Mouse (Mus musculus): ENCODE measurements around the gene Cep295nl. TPM values are rescaled to one million over a fixed set of nuclear protein-coding genes. Genes with fewer than 3 reads are reported as not detected.
A peak's percentile ranks its signal among the peaks of the same experiment; 100 is the strongest.

Cep295nl gene
- polyA plus RNA-seq, 1 experiment = not detected

DNA sequence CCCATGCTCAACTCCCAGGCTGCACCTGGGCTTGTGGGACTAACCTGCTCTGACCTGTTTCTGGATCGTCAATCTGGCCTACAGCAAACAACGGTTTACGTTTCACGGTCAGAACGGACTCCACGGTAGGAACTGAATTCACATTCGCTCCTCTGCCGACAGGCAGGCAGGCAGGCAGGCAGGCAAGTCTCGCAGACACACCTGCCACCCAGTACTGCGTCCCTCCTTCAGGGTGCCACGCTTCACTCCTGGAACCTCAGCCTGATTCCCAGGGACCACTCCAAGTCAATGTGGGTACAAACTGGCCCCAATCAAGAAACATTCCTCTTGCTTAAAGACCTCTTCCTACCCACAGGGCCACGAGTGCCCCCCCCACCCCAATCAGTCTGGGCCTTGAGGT is 5.6 kb upstream of the Cep295nl start:
- Histone ChIP-seq H3K4me1 (ENCODE audit: control insufficient read depth, insufficient read depth, low read length) (peaks cover 40% of the 10 kb centered on the region), H3K4me3 (ENCODE audit: insufficient read depth, low read depth, low read length) (no peak overlapping the region), H3K27ac (ENCODE audit: insufficient read depth, low read depth, low read length) (no peak overlapping the region)
- WGBS = 95% methylated on average over 12 of the region's 12 CpGs
- no peak for TF ChIP-seq CTCF (IDR thresholded peaks at IDR 0.05; ENCODE audit: insufficient read depth, low read depth, low read length)
- no peak for TF ChIP-seq POLR2A (IDR thresholded peaks at IDR 0.05; ENCODE audit: insufficient read depth, low read depth, low read length)

DNA sequence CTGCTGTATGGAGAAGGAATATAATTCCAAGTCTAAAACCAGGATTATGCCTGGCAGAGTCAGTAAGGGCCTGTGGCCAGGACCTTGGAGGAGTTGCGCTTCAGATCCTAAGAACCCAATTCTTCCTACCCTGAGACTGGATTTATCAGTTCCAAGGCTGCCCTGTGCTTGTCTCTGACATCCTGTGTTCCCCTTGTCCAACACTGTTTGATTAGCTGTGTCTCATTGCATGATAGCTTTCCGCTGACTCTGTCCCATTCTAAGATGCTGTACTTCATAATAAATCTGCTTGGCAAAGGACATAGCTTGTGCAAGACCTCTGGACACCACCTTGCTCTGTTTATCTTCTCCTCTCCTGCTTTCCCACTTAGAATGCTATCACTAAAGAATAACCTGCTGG is 5.1 kb upstream of the Cep295nl start:
- peaks cover 40% of the 10 kb centered on the region for H3K4me1 ChIP-seq (ENCODE audit: control insufficient read depth, insufficient read depth, low read length)
- 91% methylated on average over 2 of the region's 2 CpGs for WGBS
- no peak for TF ChIP-seq CTCF (IDR thresholded peaks at IDR 0.05; ENCODE audit: insufficient read depth, low read depth, low read length)
- TF ChIP-seq POLR2A (IDR thresholded peaks at IDR 0.05; ENCODE audit: insufficient read depth, low read depth, low read length) = no peak
- H3K27ac ChIP-seq (ENCODE audit: insufficient read depth, low read depth, low read length) = no peak overlapping the region
- no peak overlapping the region for H3K4me3 ChIP-seq (ENCODE audit: insufficient read depth, low read depth, low read length)

GRCm38 (mm10) chr11:118346395-118347096 is 4.2 kb upstream of the Cep295nl start:
- H3K4me1 ChIP-seq (ENCODE audit: control insufficient read depth, insufficient read depth, low read length) = peaks cover 47% of the 10 kb centered on the region
- TF ChIP-seq CTCF (IDR thresholded peaks at IDR 0.05; ENCODE audit: insufficient read depth, low read depth, low read length) (no peak), POLR2A (IDR thresholded peaks at IDR 0.05; ENCODE audit: insufficient read depth, low read depth, low read length) (no peak)
- H3K27ac ChIP-seq (ENCODE audit: insufficient read depth, low read depth, low read length) = no peak overlapping the region
- H3K4me3 ChIP-seq (ENCODE audit: insufficient read depth, low read depth, low read length) = no peak overlapping the region
- 75% methylated on average over 8 of the region's 8 CpGs for WGBS

DNA sequence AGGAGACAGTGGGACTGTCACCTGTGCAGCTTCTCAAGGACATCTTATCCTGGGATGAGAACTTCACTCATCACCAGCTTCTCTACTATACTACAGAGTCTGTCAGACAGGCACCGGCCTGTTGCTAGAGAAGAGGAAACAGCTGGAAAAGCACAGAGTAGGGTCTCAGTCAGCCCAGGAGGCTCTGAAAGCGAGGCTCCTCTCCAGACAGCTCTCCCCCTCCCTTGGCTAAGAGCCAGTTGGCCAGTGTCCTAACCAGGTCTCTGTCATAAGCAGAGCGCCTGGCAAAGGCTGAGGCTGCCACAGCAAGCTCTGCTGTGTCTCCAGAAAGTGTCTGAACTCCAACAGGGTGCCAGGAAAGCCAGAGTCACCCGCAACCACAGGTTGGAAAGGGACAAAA is 3.4 kb upstream of the Cep295nl start:
- 60% methylated on average over 4 of the region's 4 CpGs for WGBS
- TF ChIP-seq POLR2A (IDR thresholded peaks at IDR 0.05; ENCODE audit: insufficient read depth, low read depth, low read length) (no peak), CTCF (IDR thresholded peaks at IDR 0.05; ENCODE audit: insufficient read depth, low read depth, low read length) (no peak)
- Histone ChIP-seq H3K4me1 (ENCODE audit: control insufficient read depth, insufficient read depth, low read length) (peaks cover 51% of the 10 kb centered on the region), H3K27ac (ENCODE audit: insufficient read depth, low read depth, low read length) (peak overlapping the region; percentile 51; the same call in 1 of the 2 replicates), H3K4me3 (ENCODE audit: insufficient read depth, low read depth, low read length) (no peak overlapping the region)

DNA sequence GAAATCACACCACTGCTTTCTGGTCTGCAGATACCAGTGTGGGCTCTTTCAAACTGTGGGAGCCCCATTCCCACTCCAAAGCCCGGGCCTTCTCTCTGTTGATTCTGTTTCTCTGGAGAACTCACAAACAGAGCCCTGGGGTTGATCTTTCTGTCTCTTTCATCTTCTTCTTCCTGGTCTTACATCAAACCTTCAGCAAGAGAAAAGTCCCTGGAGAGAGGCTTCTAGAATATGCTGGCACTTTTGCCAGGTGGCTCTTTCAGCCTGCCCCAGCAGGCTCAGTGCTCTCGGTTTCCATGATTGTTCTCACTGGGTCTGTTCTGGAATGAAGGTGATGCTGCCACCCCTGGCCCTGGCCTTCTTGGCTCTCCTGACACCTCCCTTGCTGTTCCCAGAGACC is 1.3 kb upstream of the Cep295nl start:
- Histone ChIP-seq H3K27ac (ENCODE audit: insufficient read depth, low read depth, low read length) (no peak overlapping the region), H3K4me3 (ENCODE audit: insufficient read depth, low read depth, low read length) (no peak overlapping the region), H3K4me1 (ENCODE audit: control insufficient read depth, insufficient read depth, low read length) (peaks cover 51% of the 10 kb centered on the region)
- 71% methylated on average over 2 of the region's 2 CpGs for WGBS
- TF ChIP-seq POLR2A (IDR thresholded peaks at IDR 0.05; ENCODE audit: insufficient read depth, low read depth, low read length) (no peak), CTCF (IDR thresholded peaks at IDR 0.05; ENCODE audit: insufficient read depth, low read depth, low read length) (no peak)

GRCm38 (mm10) chr11:118337491-118338168 is 4.7 kb downstream of the Cep295nl start:
- H3K4me3 ChIP-seq (ENCODE audit: insufficient read depth, low read depth, low read length) = no peak overlapping the region
- H3K4me1 ChIP-seq (ENCODE audit: control insufficient read depth, insufficient read depth, low read length) = peaks cover 49% of the 10 kb centered on the region
- peak overlapping the region; percentile 48 for H3K27ac ChIP-seq (ENCODE audit: insufficient read depth, low read depth, low read length)
- WGBS = 19% methylated on average over 8 of the region's 8 CpGs
- TF ChIP-seq CTCF (IDR thresholded peaks at IDR 0.05; ENCODE audit: insufficient read depth, low read depth, low read length) (no peak), POLR2A (IDR thresholded peaks at IDR 0.05; ENCODE audit: insufficient read depth, low read depth, low read length) (no peak)

GRCm38 (mm10) chr11:118333431-118333830 is 8.9 kb downstream of the Cep295nl start:
- 81% methylated on average over 17 of the region's 17 CpGs for WGBS

DNA sequence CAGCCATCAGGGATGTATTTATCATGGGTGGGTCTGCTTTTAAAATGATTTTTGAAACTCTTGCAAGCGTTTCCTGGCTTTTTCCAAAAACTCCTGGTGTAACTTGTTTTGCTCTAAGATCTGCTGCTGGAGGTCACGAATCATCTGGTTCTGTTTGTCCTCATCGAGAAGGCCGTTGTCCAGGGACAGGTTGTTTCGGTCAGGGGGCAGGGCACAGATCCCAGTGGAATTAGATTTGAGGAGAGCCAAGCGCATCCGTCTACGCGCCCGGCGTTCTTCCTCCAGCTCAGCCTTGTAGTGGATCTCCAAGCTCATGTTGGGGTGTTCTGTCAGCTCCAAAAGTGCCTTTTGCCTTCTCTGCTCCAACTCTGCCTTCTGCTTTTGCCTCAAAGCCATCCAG is 9.9 kb downstream of the Cep295nl start:
- Histone ChIP-seq H3K27ac (ENCODE audit: insufficient read depth, low read depth, low read length) (no peak overlapping the region), H3K4me1 (ENCODE audit: control insufficient read depth, insufficient read depth, low read length) (peaks cover 57% of the 10 kb centered on the region), H3K4me3 (ENCODE audit: insufficient read depth, low read depth, low read length) (no peak overlapping the region)
- WGBS = 84% methylated on average over 11 of the region's 11 CpGs
- TF ChIP-seq POLR2A (IDR thresholded peaks at IDR 0.05; ENCODE audit: insufficient read depth, low read depth, low read length) = no peak
- TF ChIP-seq CTCF (IDR thresholded peaks at IDR 0.05; ENCODE audit: insufficient read depth, low read depth, low read length) = no peak

More at GRCm38 (mm10) chr11:118333431-118333830, 8.9 kb downstream of the Cep295nl start:
- no peak overlapping the region for H3K27ac ChIP-seq (ENCODE audit: insufficient read depth, low read depth, low read length)
- no peak overlapping the region for H3K4me3 ChIP-seq (ENCODE audit: insufficient read depth, low read depth, low read length)
- peaks cover 56% of the 10 kb centered on the region for H3K4me1 ChIP-seq (ENCODE audit: control insufficient read depth, insufficient read depth, low read length)
- TF ChIP-seq POLR2A (IDR thresholded peaks at IDR 0.05; ENCODE audit: insufficient read depth, low read depth, low read length) = no peak
- TF ChIP-seq CTCF (IDR thresholded peaks at IDR 0.05; ENCODE audit: insufficient read depth, low read depth, low read length) = no peak

- no peak overlapping the region for H3K27ac ChIP-seq (ENCODE audit: insufficient read depth, low read depth, low read length)
- WGBS = 44% methylated on average over 16 of the region's 16 CpGs
- no peak for TF ChIP-seq CTCF (IDR thresholded peaks at IDR 0.05; ENCODE audit: insufficient read depth, low read depth, low read length)
- TF ChIP-seq POLR2A (IDR thresholded peaks at IDR 0.05; ENCODE audit: insufficient read depth, low read depth, low read length) = no peak
- H3K4me1 ChIP-seq (ENCODE audit: control insufficient read depth, insufficient read depth, low read length) = peaks cover 66% of the 10 kb centered on the region
- H3K4me3 ChIP-seq (ENCODE audit: insufficient read depth, low read depth, low read length) = no peak overlapping the region
These were observed 11.5 kb downstream of the Cep295nl start for GRCm38 (mm10) chr11:118330777-118331176.
